Mouse (Mus musculus): ENCODE measurements around the gene Ivd. TPM values are rescaled to one million over a fixed set of nuclear protein-coding genes. Genes with fewer than 3 reads are reported as not detected.

Gene Ivd
- polyA plus RNA-seq, 1 experiment from 2014 or later: 91.0 TPM

DNA sequence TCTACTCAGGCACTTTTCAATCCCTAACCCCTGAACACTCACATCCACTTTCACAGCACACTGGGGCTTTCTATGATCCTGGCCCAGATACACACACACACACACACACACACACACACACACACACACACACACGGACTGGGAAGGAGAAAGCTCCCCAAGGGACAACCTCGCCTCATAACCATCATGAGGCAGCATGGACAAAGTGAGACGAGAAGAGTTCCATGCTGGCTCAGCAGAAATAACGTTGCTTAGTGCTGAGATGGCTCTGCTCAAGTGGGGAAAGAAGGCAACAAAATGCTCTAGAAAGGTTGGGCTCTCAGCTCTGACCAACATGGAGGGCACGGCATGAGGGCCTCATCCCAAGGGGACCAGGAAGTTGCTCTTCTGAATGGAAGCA, 20.6 kb upstream of the Ivd start:
- H3K36me3 ChIP-seq (ENCODE audit: insufficient read depth, low read length): no peaks in the 10 kb centered on the region; the same call in 1 of the 2 replicates
- H3K27me3 ChIP-seq (ENCODE audit: insufficient read depth, low read length): no peaks in the 10 kb centered on the region
- H3K4me3 ChIP-seq (ENCODE audit: low read length): no peak overlapping the region
- H3K9ac ChIP-seq (replicated peaks; ENCODE audit: low read length): no peak overlapping the region
- no peak for ATAC-seq (ENCODE audit: low FRiP score, low TSS enrichment)
- 73% methylated on average over 5 of the region's 5 CpGs for WGBS
- peaks cover 3% of the 10 kb centered on the region; the same call in 1 of the 2 replicates for H3K4me1 ChIP-seq (ENCODE audit: insufficient read depth, low read length)
- no peak overlapping the region for H3K27ac ChIP-seq (ENCODE audit: low read length)
- 0 out of 2 replicates have a peak, but pooled peaks cover 4% of the 10 kb centered on the region for H3K9me3 ChIP-seq (ENCODE audit: low read length)
- no peak overlapping the region for H3K4me2 ChIP-seq (replicated peaks; ENCODE audit: low read depth, low read length)

GRCm38 (mm10) chr2:118841774-118842173, 20.0 kb upstream of the Ivd start:
- 0 out of 2 replicates have a peak, but pooled peaks cover 4% of the 10 kb centered on the region for H3K9me3 ChIP-seq (ENCODE audit: low read length)
- 80% methylated on average over 4 of the region's 4 CpGs for WGBS
- no peak overlapping the region for H3K4me2 ChIP-seq (replicated peaks; ENCODE audit: low read depth, low read length)
- no peaks in the 10 kb centered on the region for H3K27me3 ChIP-seq (ENCODE audit: insufficient read depth, low read length)
- H3K4me1 ChIP-seq (ENCODE audit: insufficient read depth, low read length): peaks cover 5% of the 10 kb centered on the region; the same call in 1 of the 2 replicates
- H3K36me3 ChIP-seq (ENCODE audit: insufficient read depth, low read length): no peaks in the 10 kb centered on the region
- no peak for ATAC-seq (ENCODE audit: low FRiP score, low TSS enrichment)
- H3K4me3 ChIP-seq (ENCODE audit: low read length): no peak overlapping the region
- H3K9ac ChIP-seq (replicated peaks; ENCODE audit: low read length): no peak overlapping the region
- no peak overlapping the region for H3K27ac ChIP-seq (ENCODE audit: low read length)

- Histone ChIP-seq H3K36me3 (ENCODE audit: insufficient read depth, low read length) (no peaks in the 10 kb centered on the region), H3K4me2 (replicated peaks; ENCODE audit: low read depth, low read length) (no peak overlapping the region), H3K4me1 (ENCODE audit: insufficient read depth, low read length) (peaks cover 5% of the 10 kb centered on the region; the same call in 1 of the 2 replicates), H3K27ac (ENCODE audit: low read length) (no peak overlapping the region), H3K9ac (replicated peaks; ENCODE audit: low read length) (no peak overlapping the region), H3K9me3 (ENCODE audit: low read length) (0 out of 2 replicates have a peak, but pooled peaks cover 4% of the 10 kb centered on the region), H3K27me3 (ENCODE audit: insufficient read depth, low read length) (no peaks in the 10 kb centered on the region), H3K4me3 (ENCODE audit: low read length) (no peak overlapping the region)
- no peak for ATAC-seq (ENCODE audit: low FRiP score, low TSS enrichment)
- 66% methylated on average over 3 of the region's 3 CpGs for WGBS
Measured at GRCm38 (mm10) chr2:118844427-118844826, 17.3 kb upstream of the Ivd start.

DNA sequence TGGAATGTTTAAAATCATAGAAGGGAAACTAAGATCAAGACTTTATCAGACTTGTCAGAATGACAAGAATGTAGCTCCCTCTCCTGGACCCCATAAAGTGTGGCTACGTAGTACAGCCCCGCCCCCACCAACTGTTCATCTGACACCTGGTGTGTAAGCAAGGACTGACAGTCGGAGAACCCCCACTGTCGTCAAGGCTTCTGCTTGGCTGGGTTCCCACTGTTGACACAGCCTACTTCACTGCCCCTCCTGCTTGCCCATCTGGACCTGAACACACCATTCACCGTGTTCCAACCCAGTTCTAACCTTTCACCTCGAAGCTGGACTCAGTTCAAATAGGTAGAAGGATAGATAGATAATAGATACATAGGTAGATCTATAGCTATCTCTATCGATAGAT, 15.5 kb upstream of the Ivd start:
- WGBS: 42% methylated on average over 7 of the region's 7 CpGs
- Histone ChIP-seq H3K36me3 (ENCODE audit: insufficient read depth, low read length) (no peaks in the 10 kb centered on the region), H3K27ac (ENCODE audit: low read length) (no peak overlapping the region), H3K9ac (replicated peaks; ENCODE audit: low read length) (no peak overlapping the region), H3K4me1 (ENCODE audit: insufficient read depth, low read length) (peaks cover 5% of the 10 kb centered on the region; the same call in 1 of the 2 replicates), H3K4me3 (ENCODE audit: low read length) (no peak overlapping the region), H3K9me3 (ENCODE audit: low read length) (0 out of 2 replicates have a peak, but pooled peaks cover 4% of the 10 kb centered on the region), H3K4me2 (replicated peaks; ENCODE audit: low read depth, low read length) (no peak overlapping the region), H3K27me3 (ENCODE audit: insufficient read depth, low read length) (no peaks in the 10 kb centered on the region)
- ATAC-seq (ENCODE audit: low FRiP score, low TSS enrichment): peak; percentile 54; the same call in 1 of the 2 replicates

- Histone ChIP-seq H3K9ac (replicated peaks; ENCODE audit: low read length) (no peak overlapping the region), H3K36me3 (ENCODE audit: insufficient read depth, low read length) (no peaks in the 10 kb centered on the region), H3K4me3 (ENCODE audit: low read length) (no peak overlapping the region), H3K4me2 (replicated peaks; ENCODE audit: low read depth, low read length) (no peak overlapping the region), H3K9me3 (ENCODE audit: low read length) (no peaks in the 10 kb centered on the region), H3K27me3 (ENCODE audit: insufficient read depth, low read length) (no peaks in the 10 kb centered on the region), H3K4me1 (ENCODE audit: insufficient read depth, low read length) (no peaks in the 10 kb centered on the region), H3K27ac (ENCODE audit: low read length) (no peak overlapping the region)
- ATAC-seq (ENCODE audit: low FRiP score, low TSS enrichment): no peak
- 8% methylated on average over 3 of the region's 3 CpGs for WGBS
Measured at GRCm38 (mm10) chr2:118851756-118852155, 10.0 kb upstream of the Ivd start.

DNA sequence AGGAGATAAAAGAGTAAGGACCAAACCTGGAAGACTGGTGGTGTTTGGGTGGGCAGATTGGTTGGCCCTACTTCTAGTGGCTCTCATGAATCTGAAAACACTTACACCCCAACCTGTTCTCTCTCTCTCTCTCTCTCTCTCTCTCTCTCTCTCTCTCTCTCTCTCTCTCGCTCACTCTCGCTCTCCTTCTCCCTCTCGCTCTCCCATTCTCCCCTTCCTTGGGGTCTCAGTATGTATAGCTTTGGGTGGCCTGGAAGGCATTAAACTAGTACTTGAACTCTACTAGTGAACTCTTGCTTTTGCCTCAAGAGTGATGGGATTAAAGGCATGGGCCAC, 554 bp downstream of the Ivd start:
- H3K4me2 ChIP-seq (replicated peaks; ENCODE audit: low read depth, low read length): peak overlapping the region; percentile 74
- WGBS: 24% methylated on average over 3 of the region's 3 CpGs
- H3K9ac ChIP-seq (replicated peaks; ENCODE audit: low read length): peak overlapping the region; percentile 81
- no peak for ATAC-seq (ENCODE audit: low FRiP score, low TSS enrichment)
- no peaks in the 10 kb centered on the region for H3K9me3 ChIP-seq (ENCODE audit: low read length)
- peak overlapping the region; percentile 70 for H3K4me3 ChIP-seq (ENCODE audit: low read length)
- H3K4me1 ChIP-seq (ENCODE audit: insufficient read depth, low read length): peaks cover 10% of the 10 kb centered on the region
- 0 out of 2 replicates have a peak overlapping the region, but pooled peaks have one; percentile 67 for H3K27ac ChIP-seq (ENCODE audit: low read length)
- H3K27me3 ChIP-seq (ENCODE audit: insufficient read depth, low read length): no peaks in the 10 kb centered on the region
- 0 out of 2 replicates have a peak, but pooled peaks cover 3% of the 10 kb centered on the region for H3K36me3 ChIP-seq (ENCODE audit: insufficient read depth, low read length)

GRCm38 (mm10) chr2:118870601-118871000, 8.8 kb downstream of the Ivd start:
- no peak for ATAC-seq (ENCODE audit: low FRiP score, low TSS enrichment)
- Histone ChIP-seq H3K9ac (replicated peaks; ENCODE audit: low read length) (no peak overlapping the region), H3K4me3 (ENCODE audit: low read length) (no peak overlapping the region), H3K4me1 (ENCODE audit: insufficient read depth, low read length) (no peaks in the 10 kb centered on the region), H3K36me3 (ENCODE audit: insufficient read depth, low read length) (peaks cover 41% of the 10 kb centered on the region), H3K9me3 (ENCODE audit: low read length) (no peaks in the 10 kb centered on the region), H3K27ac (ENCODE audit: low read length) (no peak overlapping the region), H3K27me3 (ENCODE audit: insufficient read depth, low read length) (no peaks in the 10 kb centered on the region), H3K4me2 (replicated peaks; ENCODE audit: low read depth, low read length) (no peak overlapping the region)
- WGBS: 92% methylated on average over 3 of the region's 3 CpGs

GRCm38 (mm10) chr2:118871032-118871431, 9.3 kb downstream of the Ivd start:
- Histone ChIP-seq H3K36me3 (ENCODE audit: insufficient read depth, low read length) (peaks cover 38% of the 10 kb centered on the region), H3K27ac (ENCODE audit: low read length) (no peak overlapping the region), H3K9ac (replicated peaks; ENCODE audit: low read length) (no peak overlapping the region), H3K27me3 (ENCODE audit: insufficient read depth, low read length) (no peaks in the 10 kb centered on the region), H3K9me3 (ENCODE audit: low read length) (no peaks in the 10 kb centered on the region), H3K4me3 (ENCODE audit: low read length) (no peak overlapping the region), H3K4me1 (ENCODE audit: insufficient read depth, low read length) (no peaks in the 10 kb centered on the region), H3K4me2 (replicated peaks; ENCODE audit: low read depth, low read length) (no peak overlapping the region)
- no peak for ATAC-seq (ENCODE audit: low FRiP score, low TSS enrichment)
- 65% methylated on average over 1 of the region's 1 CpGs for WGBS

GRCm38 (mm10) chr2:118873018-118873417, 11.3 kb downstream of the Ivd start:
- no peaks in the 10 kb centered on the region for H3K9me3 ChIP-seq (ENCODE audit: low read length)
- peaks cover 53% of the 10 kb centered on the region for H3K36me3 ChIP-seq (ENCODE audit: insufficient read depth, low read length)

DNA sequence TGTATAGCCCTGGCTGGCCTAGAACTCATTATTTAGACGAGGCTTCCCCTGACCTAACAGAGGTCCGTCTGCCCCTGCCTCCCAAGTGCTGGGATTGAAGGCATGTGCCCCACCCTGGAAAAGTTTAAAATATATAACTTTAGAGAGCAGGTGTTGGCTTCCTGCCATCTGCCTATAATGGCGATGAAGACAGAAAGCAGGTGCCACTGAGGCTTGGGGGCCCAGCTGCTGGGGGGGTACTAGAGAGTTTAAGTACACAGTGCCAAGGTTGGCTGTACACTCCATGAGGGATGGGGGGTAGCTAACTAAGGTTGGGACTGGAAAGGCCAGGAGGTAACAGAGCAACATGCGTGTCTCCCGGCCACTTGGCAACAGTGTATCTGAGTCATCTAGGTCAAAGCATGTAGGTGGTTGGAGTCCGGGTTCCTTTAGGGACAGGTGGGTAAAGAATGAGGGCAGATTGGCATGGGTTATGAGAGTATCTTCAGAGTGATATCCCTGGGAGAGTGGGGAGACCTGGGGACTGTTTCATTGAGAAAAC, 12.2 kb downstream of the Ivd start:
- H3K36me3 ChIP-seq (ENCODE audit: insufficient read depth, low read length): peaks cover 54% of the 10 kb centered on the region
- no peak for ATAC-seq (ENCODE audit: low FRiP score, low TSS enrichment)
- WGBS: 85% methylated on average over 6 of the region's 6 CpGs

More at GRCm38 (mm10) chr2:118873018-118873417, 11.3 kb downstream of the Ivd start:
- ATAC-seq (ENCODE audit: low FRiP score, low TSS enrichment): no peak
- Histone ChIP-seq H3K4me1 (ENCODE audit: insufficient read depth, low read length) (no peaks in the 10 kb centered on the region), H3K9ac (replicated peaks; ENCODE audit: low read length) (no peak overlapping the region), H3K27ac (ENCODE audit: low read length) (no peak overlapping the region), H3K4me3 (ENCODE audit: low read length) (no peak overlapping the region), H3K4me2 (replicated peaks; ENCODE audit: low read depth, low read length) (no peak overlapping the region), H3K27me3 (ENCODE audit: insufficient read depth, low read length) (no peaks in the 10 kb centered on the region)
- 90% methylated on average over 5 of the region's 5 CpGs for WGBS

More for the DNA sequence above, 12.2 kb downstream of the Ivd start:
- Histone ChIP-seq H3K9me3 (ENCODE audit: low read length) (no peaks in the 10 kb centered on the region), H3K9ac (replicated peaks; ENCODE audit: low read length) (no peak overlapping the region), H3K27ac (ENCODE audit: low read length) (no peak overlapping the region), H3K27me3 (ENCODE audit: insufficient read depth, low read length) (no peaks in the 10 kb centered on the region), H3K4me1 (ENCODE audit: insufficient read depth, low read length) (no peaks in the 10 kb centered on the region), H3K4me2 (replicated peaks; ENCODE audit: low read depth, low read length) (no peak overlapping the region), H3K4me3 (ENCODE audit: low read length) (no peak overlapping the region)

All from kidney, embryonic 16.5 days (tissue).